Mouse (Mus musculus): ENCODE results near the gene Lrrc28. TPM values are rescaled to one million over a fixed set of nuclear protein-coding genes. Genes with fewer than 3 reads are reported as not detected.

The Lrrc28 gene
- total RNA-seq, 2 experiments from 2014 or later = 32.4 to 37.4 TPM

DNA sequence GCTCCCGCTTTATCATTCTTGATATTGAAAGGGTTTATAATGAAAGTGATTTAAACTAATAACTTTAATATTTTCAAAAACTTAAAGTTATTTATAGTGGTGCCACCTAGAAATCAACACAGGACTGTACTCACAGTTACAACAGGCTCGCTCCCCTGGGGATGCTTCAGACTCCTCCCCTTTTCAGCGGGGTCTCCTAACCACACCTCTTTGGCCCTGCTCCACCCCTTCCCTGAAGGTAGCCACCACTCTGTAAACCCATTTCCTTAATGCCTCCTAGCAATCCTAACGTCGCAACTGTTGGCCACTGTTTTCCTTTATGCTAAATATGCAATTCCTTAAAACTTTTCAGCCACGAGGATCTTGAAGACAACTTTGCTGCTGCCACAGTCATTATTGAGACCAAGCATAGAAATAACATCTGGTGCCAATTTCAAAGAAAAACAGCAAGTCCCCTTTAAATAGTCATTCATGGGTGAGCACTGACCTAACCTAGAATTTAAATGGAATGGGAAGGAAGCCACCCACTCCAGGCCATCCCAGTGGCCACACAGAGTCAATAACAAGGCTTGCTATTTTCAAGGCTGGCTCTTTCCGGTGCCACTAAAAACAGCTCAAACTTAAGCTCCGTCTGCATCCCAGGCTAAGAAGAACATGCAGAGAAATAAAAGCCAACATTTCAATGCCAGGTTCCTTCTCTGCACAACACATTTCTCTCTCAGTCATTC lies 78.4 kb downstream of the Lrrc28 start:
- DNase-seq (ENCODE audit: low spot score in 2 of 2) = no peak
- Histone ChIP-seq H3K27ac (peak overlapping the region; percentile 14; the same call in 1 of the 2 replicates), H3K4me3 (no peak overlapping the region)
- no peak for TF ChIP-seq CTCF (conservative IDR thresholded peaks at IDR 0.05)

DNA sequence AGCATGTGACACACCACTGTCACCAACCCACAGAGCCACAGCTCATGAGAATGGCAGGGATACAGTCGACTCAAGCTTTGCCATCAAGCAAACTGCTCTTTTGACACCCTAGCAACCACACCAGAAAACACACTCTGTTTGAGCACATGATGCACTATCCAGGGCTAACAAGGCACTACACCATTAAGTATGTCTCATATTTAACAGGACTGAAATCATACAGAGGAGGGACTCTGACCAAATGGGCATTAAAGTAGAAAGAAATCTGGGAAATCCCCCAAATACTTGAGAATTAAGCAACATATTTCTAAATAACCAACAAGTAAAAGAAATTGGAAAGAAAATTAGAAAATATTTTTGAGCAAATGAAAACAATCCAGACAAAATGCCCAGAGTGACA lies 79.9 kb downstream of the Lrrc28 start:
- H3K4me3 ChIP-seq = no peak overlapping the region
- no peak overlapping the region for H3K27ac ChIP-seq
- no peak for DNase-seq (ENCODE audit: low spot score in 2 of 2)
- no peak for TF ChIP-seq CTCF (conservative IDR thresholded peaks at IDR 0.05)

DNA sequence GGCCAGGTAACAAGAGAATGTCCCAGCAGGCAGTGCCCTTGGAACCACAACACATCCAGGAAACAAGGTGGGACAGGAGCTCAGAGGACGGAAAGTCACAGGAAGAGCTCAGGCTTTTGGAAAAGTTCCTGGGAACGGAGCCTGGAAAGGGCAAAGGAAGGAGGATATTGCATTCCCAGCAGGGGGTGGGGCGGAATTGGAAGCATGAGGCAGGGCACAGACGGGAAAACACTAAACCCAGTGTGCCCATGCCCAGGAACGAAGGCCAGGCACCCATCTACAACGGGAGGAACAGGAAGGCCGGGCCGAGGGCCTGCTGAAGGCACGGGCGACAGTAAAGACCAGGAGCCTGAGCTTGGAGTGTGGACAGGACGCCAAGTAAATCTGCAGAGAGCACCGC lies 82.9 kb downstream of the Lrrc28 start:
- Histone ChIP-seq H3K4me3 (no peak overlapping the region), H3K27ac (no peak overlapping the region)
- no peak for TF ChIP-seq CTCF (conservative IDR thresholded peaks at IDR 0.05)
- DNase-seq (ENCODE audit: low spot score in 2 of 2) = no peak

DNA sequence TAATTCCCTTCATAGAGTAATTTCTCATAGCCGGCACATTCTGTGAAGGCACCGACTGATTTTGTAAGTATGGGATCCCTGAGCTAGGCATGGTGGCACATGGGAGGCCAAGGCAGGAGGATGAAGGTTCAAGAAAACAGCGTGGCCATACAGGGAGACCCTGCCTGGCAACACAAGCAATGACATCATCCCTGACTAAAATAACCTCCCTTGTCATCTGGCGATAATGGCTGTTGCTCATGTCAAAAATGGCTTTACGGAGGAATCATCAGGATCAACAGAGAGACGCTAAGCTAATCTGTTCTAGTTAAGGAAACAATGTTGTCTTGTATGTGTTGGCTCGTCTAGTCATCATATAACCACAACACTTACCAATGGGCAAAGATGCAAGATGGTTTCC lies 85.6 kb downstream of the Lrrc28 start:
- TF ChIP-seq CTCF (conservative IDR thresholded peaks at IDR 0.05) = no peak
- DNase-seq (ENCODE audit: low spot score in 2 of 2) = no peak

DNA sequence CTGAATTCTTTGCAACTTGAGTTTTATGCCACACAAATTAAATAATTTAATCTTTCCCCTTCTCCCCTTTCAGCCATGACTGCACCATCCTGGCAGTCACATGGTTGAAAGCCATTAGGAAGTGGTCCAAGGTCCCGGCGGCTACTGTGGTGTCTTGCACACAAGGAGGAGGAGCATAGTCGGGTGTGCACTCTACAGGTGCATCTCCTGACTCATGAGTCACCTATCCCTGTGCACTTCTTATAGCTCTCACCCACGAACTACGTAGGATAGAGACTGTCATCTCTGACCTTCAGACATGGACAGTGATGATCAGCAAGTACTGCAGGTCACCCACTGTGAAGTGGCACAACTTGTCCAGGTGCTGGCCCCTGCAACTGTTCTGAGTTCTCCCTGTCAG lies 86.8 kb downstream of the Lrrc28 start:
- no peak for DNase-seq (ENCODE audit: low spot score in 2 of 2)
- no peak for TF ChIP-seq CTCF (conservative IDR thresholded peaks at IDR 0.05)
- H3K27ac ChIP-seq = no peak overlapping the region
- H3K4me3 ChIP-seq = no peak overlapping the region

More for the DNA sequence above, 85.6 kb downstream of the Lrrc28 start:
- Histone ChIP-seq H3K27ac (no peak overlapping the region), H3K4me3 (no peak overlapping the region)

DNA sequence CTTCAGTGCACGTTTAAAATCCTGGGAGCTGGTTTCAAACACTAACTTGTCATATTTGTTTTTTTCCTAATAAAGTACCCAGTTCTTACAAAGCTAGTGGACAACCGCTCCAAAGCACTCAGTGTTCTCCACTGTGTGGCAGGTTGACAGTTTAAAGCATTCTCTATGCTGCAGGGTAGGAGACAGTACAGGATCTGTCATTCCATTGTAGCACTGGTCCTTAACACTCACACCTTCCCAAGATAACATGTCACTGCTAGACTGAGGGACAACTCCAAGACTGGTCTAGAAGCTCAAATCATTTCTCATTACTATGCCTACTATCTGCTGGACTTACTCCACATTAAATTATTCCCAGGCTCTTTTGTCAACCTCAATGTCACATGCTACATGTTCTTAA lies 90.2 kb downstream of the Lrrc28 start:
- no peak for TF ChIP-seq CTCF (conservative IDR thresholded peaks at IDR 0.05)
- H3K27ac ChIP-seq = no peak overlapping the region
- no peak for DNase-seq (ENCODE audit: low spot score in 2 of 2)
- H3K4me3 ChIP-seq = no peak overlapping the region

DNA sequence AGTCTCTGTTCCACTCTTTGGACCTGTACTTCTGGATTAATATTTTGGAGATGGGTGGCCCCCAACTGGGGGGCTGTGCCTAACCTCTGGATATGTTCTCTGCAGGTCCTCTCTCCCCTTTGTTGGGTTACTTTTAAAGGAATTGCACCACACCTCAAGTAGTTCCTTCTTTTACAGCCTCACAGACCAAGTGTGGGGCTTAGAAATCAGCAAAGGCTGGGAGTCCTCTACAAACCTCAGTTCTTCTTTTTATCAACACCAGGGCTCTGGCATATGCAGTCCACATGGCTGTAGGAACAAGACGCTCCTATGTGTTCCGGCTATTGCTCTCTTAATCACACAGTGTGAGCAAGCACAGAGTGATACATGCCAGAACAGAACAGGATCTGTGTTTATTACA lies 93.8 kb downstream of the Lrrc28 start:
- no peak for TF ChIP-seq CTCF (conservative IDR thresholded peaks at IDR 0.05)
- no peak overlapping the region; the same call in 1 of the 2 replicates for H3K27ac ChIP-seq
- no peak overlapping the region for H3K4me3 ChIP-seq
- no peak for DNase-seq (ENCODE audit: low spot score in 2 of 2)

DNA sequence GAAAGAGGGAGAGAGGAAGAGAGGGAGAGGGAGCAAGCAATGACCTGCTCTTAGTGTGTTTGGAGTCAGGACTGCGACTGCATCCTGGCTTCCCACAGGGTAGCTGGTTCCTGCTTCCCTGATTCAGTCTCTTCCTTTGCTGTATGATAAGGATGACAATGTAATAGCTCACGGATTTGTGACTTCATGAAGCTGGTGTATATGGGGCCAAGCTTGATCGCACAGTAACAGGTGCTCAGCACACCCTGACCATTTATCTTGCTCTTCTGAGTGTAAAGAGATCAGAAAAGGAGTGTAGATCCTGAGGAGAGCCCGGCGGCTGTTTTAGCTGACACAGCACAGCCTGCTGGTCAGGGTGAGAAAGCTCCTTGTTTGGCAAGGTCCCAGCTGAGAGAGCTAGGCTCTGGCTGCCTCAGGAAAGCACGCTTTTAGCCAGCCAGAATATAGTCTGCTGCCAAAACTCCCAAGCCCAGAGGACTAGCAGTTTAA lies 96.0 kb downstream of the Lrrc28 start:
- peak; percentile 83 for TF ChIP-seq CTCF (conservative IDR thresholded peaks at IDR 0.05)
- Histone ChIP-seq H3K4me3 (no peak overlapping the region), H3K27ac (peak overlapping the region; percentile 68; the same call in 1 of the 2 replicates)
- peak; percentile 78 to 87 for DNase-seq (ENCODE audit: low spot score in 2 of 2)

DNA sequence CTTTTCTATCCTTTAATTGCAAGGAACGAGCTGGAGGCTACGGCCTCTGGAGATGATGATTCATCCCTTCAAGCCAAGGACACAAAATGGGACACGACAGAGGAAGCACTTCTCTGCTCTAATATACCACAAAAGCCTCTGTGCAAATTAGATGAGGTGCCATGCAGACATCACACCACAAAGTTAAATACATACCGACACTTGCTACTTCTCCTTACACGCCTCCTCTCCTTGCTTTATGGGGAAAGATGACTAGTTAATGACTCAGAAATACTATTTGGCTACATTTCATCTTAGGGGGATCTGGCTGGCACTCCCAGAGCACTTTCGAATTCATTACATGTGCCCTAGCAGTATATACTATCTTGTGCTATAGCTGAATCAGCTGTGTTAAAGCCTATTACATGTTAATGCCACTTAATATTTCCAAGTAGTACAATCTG lies 96.4 kb downstream of the Lrrc28 start:
- TF ChIP-seq CTCF (conservative IDR thresholded peaks at IDR 0.05) = no peak
- no peak for DNase-seq (ENCODE audit: low spot score in 2 of 2)
- Histone ChIP-seq H3K27ac (peak overlapping the region; percentile 6; the same call in 1 of the 2 replicates), H3K4me3 (no peak overlapping the region)

DNA sequence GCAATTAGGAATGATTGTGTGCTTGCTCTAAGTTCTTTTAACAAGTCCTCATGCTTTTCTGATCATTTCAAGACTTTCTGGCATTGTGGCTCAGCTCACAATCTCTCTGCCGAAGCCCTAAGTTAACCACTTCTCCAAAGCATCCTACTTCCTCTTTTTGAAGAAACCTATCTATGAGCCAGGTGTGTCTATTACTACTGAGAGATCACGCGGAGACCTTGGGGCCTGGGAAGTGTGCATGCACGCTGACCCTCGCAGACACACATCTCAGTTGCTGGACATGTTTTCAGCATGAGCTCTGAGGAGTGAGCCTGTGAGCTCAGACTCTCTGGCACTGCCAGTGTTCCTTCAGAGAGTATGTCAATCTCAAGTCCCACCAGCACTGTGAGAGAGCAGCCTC lies 98.8 kb downstream of the Lrrc28 start:
- no peak for DNase-seq (ENCODE audit: low spot score in 2 of 2)
- no peak for TF ChIP-seq CTCF (conservative IDR thresholded peaks at IDR 0.05)
- no peak overlapping the region for H3K27ac ChIP-seq
- H3K4me3 ChIP-seq = no peak overlapping the region

DNA sequence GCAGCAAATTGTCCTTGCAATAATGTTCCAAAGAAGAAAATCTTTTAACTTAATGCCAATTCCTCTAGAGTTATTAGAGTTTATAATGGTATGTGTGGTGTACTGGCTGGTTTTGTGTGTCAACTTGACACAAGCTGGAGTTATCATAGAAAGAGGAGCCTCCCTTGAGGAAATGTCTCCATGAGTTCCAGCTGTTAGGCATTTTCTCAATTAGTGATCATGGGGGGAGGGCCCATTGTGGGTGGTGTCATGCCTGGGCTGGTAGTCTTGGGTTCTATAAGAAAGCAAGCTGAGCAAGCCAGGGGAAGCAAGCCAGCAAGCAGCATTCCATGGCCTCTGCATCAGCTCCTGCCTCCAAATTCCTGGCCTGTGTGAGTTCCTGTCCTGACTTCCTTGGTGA lies 100.5 kb downstream of the Lrrc28 start:
- Histone ChIP-seq H3K4me3 (no peak overlapping the region), H3K27ac (no peak overlapping the region)
- no peak for DNase-seq (ENCODE audit: low spot score in 2 of 2)
- no peak for TF ChIP-seq CTCF (conservative IDR thresholded peaks at IDR 0.05)

DNA sequence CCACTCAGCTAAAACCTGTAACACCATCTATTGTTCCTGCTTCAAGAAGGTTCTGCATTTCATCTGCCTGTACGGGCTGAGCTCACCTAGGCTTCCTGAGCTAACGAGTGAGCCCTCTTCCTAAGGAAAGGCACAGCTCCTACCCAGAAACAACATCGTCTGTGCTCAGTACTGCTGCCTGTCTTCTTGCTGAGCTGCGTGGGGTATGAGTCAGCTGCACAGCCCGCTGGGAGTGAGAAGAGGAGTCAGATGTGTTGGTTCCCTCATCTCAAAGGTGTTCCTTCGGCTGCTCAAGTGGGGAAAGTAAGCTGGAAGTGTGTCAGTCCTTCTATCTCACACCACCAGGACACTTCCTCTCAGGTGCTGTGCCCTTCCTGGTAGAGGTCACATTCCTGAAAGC lies 101.4 kb downstream of the Lrrc28 start:
- H3K27ac ChIP-seq = peak overlapping the region; percentile 59; the same call in 1 of the 2 replicates
- no peak overlapping the region for H3K4me3 ChIP-seq
- no peak for DNase-seq (ENCODE audit: low spot score in 2 of 2)
- TF ChIP-seq CTCF (conservative IDR thresholded peaks at IDR 0.05) = no peak

DNA sequence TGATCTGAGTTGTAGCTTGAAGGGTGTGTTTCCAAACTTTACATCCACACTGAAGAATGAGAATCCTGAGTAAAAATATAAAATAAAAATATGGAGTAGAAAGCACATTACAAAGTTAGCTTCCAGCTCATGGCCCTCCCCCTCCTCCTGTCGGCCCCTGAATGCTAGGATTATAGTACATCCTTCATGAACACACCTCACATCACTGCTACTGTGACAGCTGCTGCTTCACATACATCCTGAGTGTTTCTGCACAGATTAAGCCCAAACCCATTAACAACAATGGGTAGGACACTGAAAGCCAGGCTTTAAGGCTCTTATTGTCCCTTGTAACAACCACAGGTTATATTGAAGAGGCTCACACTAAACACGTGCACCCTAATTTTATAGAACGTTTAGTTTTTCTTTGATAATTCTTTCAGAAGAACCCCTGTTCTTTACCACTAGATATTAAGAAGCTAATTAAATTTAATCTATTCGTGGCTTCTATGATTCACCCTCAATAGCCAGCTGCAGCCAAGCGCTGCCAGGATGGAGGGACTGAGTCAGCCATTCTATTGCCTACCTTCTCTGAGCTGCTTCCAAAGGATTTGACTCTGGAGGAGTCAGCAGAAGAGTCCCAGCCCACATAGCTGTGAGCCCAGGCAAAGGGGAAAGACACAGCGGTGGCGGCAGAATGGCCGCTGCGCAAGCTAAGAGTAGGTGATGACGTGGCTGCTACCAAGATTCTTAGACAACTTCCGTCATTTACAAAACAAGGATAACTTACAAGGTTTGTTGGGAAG lies 108.3 kb downstream of the Lrrc28 start:
- TF ChIP-seq CTCF (conservative IDR thresholded peaks at IDR 0.05) = no peak
- peak overlapping the region; percentile 15 for H3K27ac ChIP-seq
- no peak overlapping the region for H3K4me3 ChIP-seq
- no peak for DNase-seq (ENCODE audit: low spot score in 2 of 2)
